Mouse (Mus musculus): ENCODE data around the gene Ppip5k1. TPM values are rescaled to one million over a fixed set of nuclear protein-coding genes. Genes with fewer than 3 reads are reported as not detected.

Ppip5k1 gene
- total and polyA plus RNA-seq, 2 experiments from 2014 or later, result 20.0 to 22.1 TPM

- Histone ChIP-seq H3K27ac (ENCODE audit: low read depth, low read length) (no peak overlapping the region), H3K27me3 (ENCODE audit: insufficient read depth, low read length) (no peaks in the 10 kb centered on the region), H3K36me3 (ENCODE audit: insufficient read depth, low read length) (no peaks in the 10 kb centered on the region), H3K4me2 (ENCODE audit: low read depth, low read length, poor library complexity, severe bottlenecking) (no peak overlapping the region), H3K9ac (replicated peaks; ENCODE audit: low read length, poor library complexity, severe bottlenecking) (no peak overlapping the region), H3K9me3 (ENCODE audit: low read length) (no peaks in the 10 kb centered on the region), H3K4me1 (ENCODE audit: insufficient read depth, low read length) (no peaks in the 10 kb centered on the region), H3K4me3 (ENCODE audit: low read depth, low read length) (no peak overlapping the region)
- ATAC-seq (ENCODE audit: low FRiP score) (no peak), DNase-seq (ENCODE audit: low spot score) (no peak)
- TF ChIP-seq CTCF (IDR thresholded peaks at IDR 0.05), result no peak
- WGBS, result 87% methylated on average over 5 of the region's 5 CpGs
These were observed 15.7 kb upstream of the Ppip5k1 start for GRCm38 (mm10) chr2:121370921-121371320.

GRCm38 (mm10) chr2:121368831-121369230, 13.6 kb upstream of the Ppip5k1 start:
- Histone ChIP-seq H3K9me3 (ENCODE audit: low read length) (no peaks in the 10 kb centered on the region), H3K4me3 (ENCODE audit: low read depth, low read length) (no peak overlapping the region), H3K27me3 (ENCODE audit: insufficient read depth, low read length) (no peaks in the 10 kb centered on the region), H3K9ac (replicated peaks; ENCODE audit: low read length, poor library complexity, severe bottlenecking) (no peak overlapping the region), H3K27ac (ENCODE audit: low read depth, low read length) (no peak overlapping the region), H3K4me2 (ENCODE audit: low read depth, low read length, poor library complexity, severe bottlenecking) (no peak overlapping the region), H3K36me3 (ENCODE audit: insufficient read depth, low read length) (peaks cover 3% of the 10 kb centered on the region; the same call in 1 of the 2 replicates), H3K4me1 (ENCODE audit: insufficient read depth, low read length) (no peaks in the 10 kb centered on the region)
- TF ChIP-seq CTCF (IDR thresholded peaks at IDR 0.05), result no peak
- WGBS, result 79% methylated on average over 2 of the region's 2 CpGs
- ATAC-seq (ENCODE audit: low FRiP score), result no peak
- peak; percentile 54 for DNase-seq (ENCODE audit: low spot score)

DNA sequence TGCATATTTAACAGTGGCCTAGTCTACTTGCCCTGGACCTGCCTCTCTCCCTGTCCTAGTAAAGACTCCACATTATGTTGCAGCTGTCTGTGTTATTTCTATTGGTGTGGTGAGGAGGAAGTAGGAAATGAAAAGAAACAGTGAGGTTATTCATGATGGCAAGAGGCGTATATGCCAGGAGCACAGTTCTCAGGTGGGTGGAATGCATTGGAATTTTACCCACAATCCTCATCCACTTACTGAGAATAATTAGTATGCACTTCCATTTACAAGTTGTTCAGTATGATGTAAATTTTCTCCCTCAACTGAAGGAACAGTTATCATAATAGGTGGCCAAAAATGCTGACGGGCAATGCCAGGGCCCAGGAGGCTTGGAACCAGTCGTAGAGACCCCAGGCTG, 8.5 kb upstream of the Ppip5k1 start:
- Histone ChIP-seq H3K4me3 (ENCODE audit: low read depth, low read length) (no peak overlapping the region), H3K27ac (ENCODE audit: low read depth, low read length) (no peak overlapping the region)
- 83% methylated on average over 3 of the region's 3 CpGs for WGBS

DNA sequence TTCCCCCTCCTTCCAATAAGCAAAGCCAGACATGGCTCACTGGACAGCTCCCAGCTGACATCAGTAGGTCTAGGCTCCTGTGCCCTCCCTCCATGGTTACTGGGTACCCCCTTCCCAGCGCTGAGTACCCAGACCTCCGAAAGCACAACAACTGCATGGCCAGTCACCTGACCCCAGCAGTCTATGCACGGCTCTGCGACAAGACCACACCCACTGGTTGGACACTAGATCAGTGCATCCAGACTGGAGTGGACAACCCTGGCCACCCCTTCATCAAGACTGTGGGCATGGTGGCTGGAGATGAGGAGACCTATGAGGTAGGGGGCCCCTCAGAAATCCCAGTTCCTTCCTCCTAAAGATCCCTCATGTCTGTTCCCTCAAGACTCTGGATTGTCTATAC, 4.3 kb upstream of the Ppip5k1 start:
- WGBS, result 32% methylated on average over 4 of the region's 4 CpGs
- no peak overlapping the region for H3K27ac ChIP-seq (ENCODE audit: low read depth, low read length)

More for the DNA sequence above, 8.5 kb upstream of the Ppip5k1 start:
- DNase-seq (ENCODE audit: low spot score) (no peak), ATAC-seq (ENCODE audit: low FRiP score) (no peak)
- Histone ChIP-seq H3K9me3 (ENCODE audit: low read length) (no peaks in the 10 kb centered on the region), H3K9ac (replicated peaks; ENCODE audit: low read length, poor library complexity, severe bottlenecking) (no peak overlapping the region), H3K36me3 (ENCODE audit: insufficient read depth, low read length) (peaks cover 9% of the 10 kb centered on the region; the same call in 1 of the 2 replicates), H3K4me1 (ENCODE audit: insufficient read depth, low read length) (peaks cover 4% of the 10 kb centered on the region; the same call in 1 of the 2 replicates), H3K27me3 (ENCODE audit: insufficient read depth, low read length) (no peaks in the 10 kb centered on the region), H3K4me2 (ENCODE audit: low read depth, low read length, poor library complexity, severe bottlenecking) (no peak overlapping the region)
- no peak for TF ChIP-seq CTCF (IDR thresholded peaks at IDR 0.05)

GRCm38 (mm10) chr2:121358381-121358780, 3.2 kb upstream of the Ppip5k1 start:
- DNase-seq (ENCODE audit: low spot score) (peak; percentile 83), ATAC-seq (ENCODE audit: low FRiP score) (peak; percentile 80)
- peaks cover 7% of the 10 kb centered on the region for H3K4me1 ChIP-seq (ENCODE audit: insufficient read depth, low read length)
- no peaks in the 10 kb centered on the region for H3K27me3 ChIP-seq (ENCODE audit: insufficient read depth, low read length)
- peak overlapping the region; percentile 74 for H3K9ac ChIP-seq (replicated peaks; ENCODE audit: low read length, poor library complexity, severe bottlenecking)
- H3K27ac ChIP-seq (ENCODE audit: low read depth, low read length), result peak overlapping the region; percentile 82
- H3K4me3 ChIP-seq (ENCODE audit: low read depth, low read length), result peak overlapping the region; percentile 53
- WGBS, result 1% methylated on average over 16 of the region's 16 CpGs
- no peak for TF ChIP-seq CTCF (IDR thresholded peaks at IDR 0.05)
- H3K36me3 ChIP-seq (ENCODE audit: insufficient read depth, low read length), result 0 out of 2 replicates have a peak, but pooled peaks cover 4% of the 10 kb centered on the region
- H3K9me3 ChIP-seq (ENCODE audit: low read length), result no peaks in the 10 kb centered on the region
- H3K4me2 ChIP-seq (ENCODE audit: low read depth, low read length, poor library complexity, severe bottlenecking), result peak overlapping the region; percentile 63

More for the DNA sequence above, 4.3 kb upstream of the Ppip5k1 start:
- DNase-seq (ENCODE audit: low spot score) (no peak), ATAC-seq (ENCODE audit: low FRiP score) (no peak)
- peaks cover 5% of the 10 kb centered on the region for H3K4me1 ChIP-seq (ENCODE audit: insufficient read depth, low read length)
- peaks cover 9% of the 10 kb centered on the region; the same call in 1 of the 2 replicates for H3K36me3 ChIP-seq (ENCODE audit: insufficient read depth, low read length)
- peak overlapping the region; percentile 53 for H3K4me3 ChIP-seq (ENCODE audit: low read depth, low read length)
- no peak for TF ChIP-seq CTCF (IDR thresholded peaks at IDR 0.05)
- no peaks in the 10 kb centered on the region for H3K27me3 ChIP-seq (ENCODE audit: insufficient read depth, low read length)
- peak overlapping the region; percentile 63 for H3K4me2 ChIP-seq (ENCODE audit: low read depth, low read length, poor library complexity, severe bottlenecking)
- H3K9ac ChIP-seq (replicated peaks; ENCODE audit: low read length, poor library complexity, severe bottlenecking), result no peak overlapping the region
- H3K9me3 ChIP-seq (ENCODE audit: low read length), result no peaks in the 10 kb centered on the region

DNA sequence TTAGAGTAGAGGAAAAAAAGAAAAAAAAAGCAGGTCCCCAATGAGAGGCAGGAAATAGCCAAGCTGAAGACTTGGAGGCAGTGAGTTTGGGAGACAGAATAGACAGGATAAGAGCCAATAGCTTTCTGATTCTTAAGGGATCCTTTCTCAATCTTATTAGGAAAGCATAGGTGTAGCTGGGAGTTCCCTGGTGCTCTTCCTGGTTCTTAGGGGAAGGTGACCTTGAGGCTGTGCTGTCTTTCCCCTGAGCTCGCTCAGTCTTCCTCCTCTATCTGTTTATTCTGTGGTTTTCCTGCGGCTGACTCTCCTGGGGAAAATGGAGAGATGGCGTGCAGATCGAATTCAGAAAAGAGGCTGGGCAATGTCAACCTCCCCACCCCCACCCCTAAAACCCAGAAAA, 2.8 kb upstream of the Ppip5k1 start:
- 0 out of 2 replicates have a peak, but pooled peaks cover 4% of the 10 kb centered on the region for H3K36me3 ChIP-seq (ENCODE audit: insufficient read depth, low read length)
- H3K27ac ChIP-seq (ENCODE audit: low read depth, low read length), result peak overlapping the region; percentile 82
- DNase-seq (ENCODE audit: low spot score) (no peak), ATAC-seq (ENCODE audit: low FRiP score) (no peak)
- WGBS, result 1% methylated on average over 4 of the region's 4 CpGs
- H3K9me3 ChIP-seq (ENCODE audit: low read length), result no peaks in the 10 kb centered on the region
- peak overlapping the region; percentile 53 for H3K4me3 ChIP-seq (ENCODE audit: low read depth, low read length)
- peak overlapping the region; percentile 63 for H3K4me2 ChIP-seq (ENCODE audit: low read depth, low read length, poor library complexity, severe bottlenecking)
- peak overlapping the region; percentile 74 for H3K9ac ChIP-seq (replicated peaks; ENCODE audit: low read length, poor library complexity, severe bottlenecking)
- no peak for TF ChIP-seq CTCF (IDR thresholded peaks at IDR 0.05)
- no peaks in the 10 kb centered on the region for H3K27me3 ChIP-seq (ENCODE audit: insufficient read depth, low read length)
- peaks cover 7% of the 10 kb centered on the region for H3K4me1 ChIP-seq (ENCODE audit: insufficient read depth, low read length)

All from midbrain, postnatal 0 days (tissue).